Mouse (Mus musculus): Measurements from ENCODE around the gene Gde1.

The Gde1 gene

GRCm38 (mm10) chr7:118707216-118707615 is 1.6 kb upstream of the Gde1 start:
- DNase-seq (ENCODE audit: low read depth in 1 of 2, low spot score in 2 of 2): no peak

- DNase-seq (ENCODE audit: low read depth in 1 of 2, low spot score in 2 of 2): no peak
Observed at GRCm38 (mm10) chr7:118706488-118706887, 910 bp upstream of the Gde1 start.

- no peak for DNase-seq (ENCODE audit: low read depth in 1 of 2, low spot score in 2 of 2)
Observed at GRCm38 (mm10) chr7:118706051-118706450, 473 bp upstream of the Gde1 start.

GRCm38 (mm10) chr7:118704001-118704850 is 1.4 kb downstream of the Gde1 start:
- no peak for DNase-seq (ENCODE audit: low read depth in 1 of 2, low spot score in 2 of 2)

- peak; percentile 60 to 73 for DNase-seq (ENCODE audit: low read depth in 1 of 2, low spot score in 2 of 2)
Observed at GRCm38 (mm10) chr7:118703144-118703561, 2.4 kb downstream of the Gde1 start.

- DNase-seq (ENCODE audit: low read depth in 1 of 2, low spot score in 2 of 2): no peak
Observed at GRCm38 (mm10) chr7:118698882-118699281, 6.7 kb downstream of the Gde1 start.

- no peak for DNase-seq (ENCODE audit: low read depth in 1 of 2, low spot score in 2 of 2)
Observed at GRCm38 (mm10) chr7:118697168-118697567, 8.4 kb downstream of the Gde1 start.

GRCm38 (mm10) chr7:118696146-118696545 is 9.4 kb downstream of the Gde1 start:
- DNase-seq (ENCODE audit: low read depth in 1 of 2, low spot score in 2 of 2): no peak

- DNase-seq (ENCODE audit: low read depth in 1 of 2, low spot score in 2 of 2): no peak
Observed at GRCm38 (mm10) chr7:118691287-118691686, 14.3 kb downstream of the Gde1 start.

GRCm38 (mm10) chr7:118689088-118689487 is 16.5 kb downstream of the Gde1 start:
- DNase-seq (ENCODE audit: low read depth in 1 of 2, low spot score in 2 of 2): no peak

- peak in 1 of 2 experiments; percentile 34 for DNase-seq (ENCODE audit: low read depth in 1 of 2, low spot score in 2 of 2)
Observed at GRCm38 (mm10) chr7:118688199-118688598, 17.4 kb downstream of the Gde1 start.

GRCm38 (mm10) chr7:118676826-118677225 is 28.8 kb downstream of the Gde1 start:
- DNase-seq (ENCODE audit: low read depth in 1 of 2, low spot score in 2 of 2): no peak

GRCm38 (mm10) chr7:118670142-118670541 is 35.4 kb downstream of the Gde1 start:
- no peak for DNase-seq (ENCODE audit: low read depth in 1 of 2, low spot score in 2 of 2)

GRCm38 (mm10) chr7:118667773-118668172 is 37.8 kb downstream of the Gde1 start:
- no peak for DNase-seq (ENCODE audit: low read depth in 1 of 2, low spot score in 2 of 2)

GRCm38 (mm10) chr7:118656730-118657129 is 48.8 kb downstream of the Gde1 start:
- DNase-seq (ENCODE audit: low read depth in 1 of 2, low spot score in 2 of 2): no peak

- DNase-seq (ENCODE audit: low read depth in 1 of 2, low spot score in 2 of 2): no peak
Observed at GRCm38 (mm10) chr7:118652572-118653295, 52.8 kb downstream of the Gde1 start.

GRCm38 (mm10) chr7:118650891-118651290 is 54.7 kb downstream of the Gde1 start:
- DNase-seq (ENCODE audit: low read depth in 1 of 2, low spot score in 2 of 2): no peak

- no peak for DNase-seq (ENCODE audit: low read depth in 1 of 2, low spot score in 2 of 2)
Observed at GRCm38 (mm10) chr7:118650119-118650518, 55.5 kb downstream of the Gde1 start.

GRCm38 (mm10) chr7:118649328-118649727 is 56.2 kb downstream of the Gde1 start:
- no peak for DNase-seq (ENCODE audit: low read depth in 1 of 2, low spot score in 2 of 2)

GRCm38 (mm10) chr7:118646237-118646636 is 59.3 kb downstream of the Gde1 start:
- no peak for DNase-seq (ENCODE audit: low read depth in 1 of 2, low spot score in 2 of 2)
